Mouse (Mus musculus) embryonic stem cell, embryonic (primary cell): ENCODE results near the gene Atp1a3.

Experiments used
- CTCF ChIA-PET, 4 experiments: fragments of 300-600 bp in 2 of 4; fragments of 350-600 bp in 2 of 4; sonication (Branson Sonifier 250); formaldehyde crosslinking; loops; one replicate each; lab custom pipeline; 2022; ENCODE audit warnings: inconsistent platforms in 2 of 4; lab: Charles Lee
- POLR2A ChIA-PET, 4 experiments: fragments of 300-600 bp in 2 of 4; fragments of 350-600 bp in 2 of 4; sonication (Branson Sonifier 250); formaldehyde crosslinking; loops; one replicate each; lab custom pipeline; 2022; ENCODE audit warnings: antibody characterized with exemption in 4 of 4, inconsistent platforms in 1 of 4; lab: Charles Lee

Gene Atp1a3

GRCm38 (mm10) chr7:24953966-24954365, 51.8 kb downstream of the Atp1a3 start:
- ChIA-PET POLR2A (interaction anchor here in 3 of 4 experiments (0.6 to 2.1 kb wide), 9 partner anchors 18 to 74 kb away, joined by 3 to 14 read pairs (median 4); partner anchors contain the start of genes Rabac1 (in 2 of the 3) and Rps19 (in 1 of the 3)), CTCF (interaction anchor here in 3 of 4 experiments (0.6 to 2.5 kb wide), 6 partner anchors 11 to 592 kb away, joined by 3 to 15 read pairs (median 4); no protein-coding TSS in a partner anchor)

DNA sequence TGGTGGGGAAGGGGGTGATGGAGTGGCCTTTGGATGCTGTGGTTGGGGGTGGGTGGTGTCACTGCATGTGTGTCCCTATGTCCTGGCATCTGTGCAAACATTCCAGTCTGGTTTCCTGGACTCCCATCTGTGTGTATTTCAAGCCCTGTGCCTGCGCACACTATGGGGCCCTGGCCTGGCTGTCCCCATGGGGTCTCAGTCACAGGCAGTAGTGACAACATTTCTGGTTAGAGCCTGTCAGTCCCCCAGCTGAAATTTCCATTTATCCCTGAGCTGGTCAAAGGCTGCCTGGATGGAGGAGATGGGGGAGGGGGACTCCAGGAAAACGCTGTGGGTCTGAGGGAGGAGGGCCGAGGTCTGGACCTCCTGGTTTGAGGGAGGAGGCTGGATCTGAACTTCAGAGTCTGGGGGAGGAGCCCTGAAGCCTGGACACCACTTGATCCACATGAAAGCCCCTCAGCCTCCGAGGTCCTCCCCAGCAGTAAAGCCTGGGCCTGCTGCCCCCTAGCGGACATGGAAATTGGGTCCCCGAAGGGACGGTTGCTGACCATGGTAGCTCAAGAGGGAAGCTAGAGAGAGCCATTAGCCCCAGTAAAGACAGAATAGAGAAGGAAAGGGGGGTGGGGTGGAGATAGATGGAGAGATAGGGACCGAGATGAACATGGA, 55.7 kb downstream of the Atp1a3 start:
- ChIA-PET CTCF (interaction anchor here (0.5 to 2.9 kb wide), 57 partner anchors 8 to 1565 kb away, joined by 3 to 21 read pairs (median 4); partner anchors contain the start of genes Rabac1 (in 2 of the 4), Rps19 (in 2 of the 4), Dmrtc2 (in 1 of the 4) and Lypd4 (in 1 of the 4)), POLR2A (interaction anchor here (0.6 to 5.4 kb wide), 27 partner anchors 8 to 110 kb away, joined by 3 to 70 read pairs (median 5); partner anchors contain the start of genes Rps19 (in 2 of the 4), Arhgef1 (in 1 of the 4) and Rabac1 (in 1 of the 4))

GRCm38 (mm10) chr7:24948774-24949173, 57.0 kb downstream of the Atp1a3 start:
- ChIA-PET POLR2A (interaction anchor here in 3 of 4 experiments (1.2 to 5.4 kb wide), 13 partner anchors 8 to 128 kb away, joined by 3 to 70 read pairs (median 8); partner anchors contain the start of genes Rabac1 (in 1 of the 3) and Rps19 (in 1 of the 3)), CTCF (interaction anchor here in 3 of 4 experiments (0.6 to 2.8 kb wide), 7 partner anchors 16 to 442 kb away, joined by 3 to 21 read pairs (median 12); partner anchors contain the start of genes Rabac1 (in 1 of the 3) and Zfp428 (in 1 of the 3))

DNA sequence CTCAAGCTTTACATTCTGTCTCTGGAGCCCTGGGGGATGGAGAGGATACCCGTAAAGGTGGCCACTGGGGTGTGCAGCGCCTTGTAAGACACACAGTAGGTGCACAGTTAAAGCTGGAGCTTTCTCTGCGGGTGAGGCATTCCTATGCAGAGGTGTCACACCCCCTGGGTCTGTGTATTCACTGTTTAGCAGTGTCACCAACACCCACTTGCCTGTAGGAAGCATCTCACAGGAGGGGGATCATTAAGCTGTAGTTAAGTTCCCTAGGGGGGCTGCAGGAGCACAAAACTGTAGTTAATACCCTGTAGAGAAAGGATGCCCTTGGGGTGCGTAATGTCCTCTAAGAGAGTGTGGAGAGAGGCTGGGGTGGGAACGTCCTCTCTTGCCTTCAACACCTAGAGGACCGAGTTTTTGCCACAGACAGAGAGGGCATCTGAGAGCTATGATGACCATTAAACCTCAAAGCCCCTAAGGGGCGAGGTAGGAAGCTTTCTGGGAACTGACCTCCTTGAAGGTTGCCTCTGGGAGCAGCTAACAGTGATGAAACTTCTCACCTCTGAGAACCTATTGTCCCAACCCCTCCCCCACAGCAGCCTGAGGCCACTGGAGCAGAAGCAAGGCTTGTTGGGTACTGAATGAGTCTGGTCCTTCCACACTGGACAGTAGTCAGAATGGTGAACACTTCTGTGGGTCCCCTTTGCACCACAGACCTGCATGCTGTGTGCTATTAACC, 58.3 kb downstream of the Atp1a3 start:
- CTCF ChIA-PET: interaction anchor here (0.5 to 1.8 kb wide), 14 partner anchors 11 to 563 kb away, joined by 3 to 6 read pairs (median 4); partner anchors contain the start of gene Rabac1 (in 1 of the 4)
- POLR2A ChIA-PET: interaction anchor here (0.5 to 5.4 kb wide), 24 partner anchors 16 to 1661 kb away, joined by 3 to 70 read pairs (median 4); partner anchors contain the start of genes Rps19 (in 2 of the 4), Dmrtc2 (in 1 of the 4) and Lypd4 (in 1 of the 4)

GRCm38 (mm10) chr7:24944257-24944950, 61.4 kb downstream of the Atp1a3 start, which contains the start of gene Gm4881:
Gm4881 (minus strand) TSS chr7:24944494.
- POLR2A ChIA-PET: interaction anchor here in 2 of 4 experiments (0.7 to 3.8 kb wide), 6 partner anchors 52 to 75 kb away, joined by 3 to 14 read pairs (median 6); partner anchors contain the start of genes Dmrtc2 (in 1 of the 2), Lypd4 (in 1 of the 2) and Rps19 (in 1 of the 2)
- CTCF ChIA-PET: interaction anchor here in 2 of 4 experiments (0.6 to 0.8 kb wide), 3 partner anchors 39 to 282 kb away, joined by 3 to 6 read pairs (median 4); no protein-coding TSS in a partner anchor

GRCm38 (mm10) chr7:24943641-24944040, 62.1 kb downstream of the Atp1a3 start:
- POLR2A ChIA-PET: interaction anchor here in 2 of 4 experiments (0.7 to 3.8 kb wide), 8 partner anchors 36 to 74 kb away, joined by 3 to 14 read pairs (median 4); partner anchors contain the start of genes Dmrtc2 (in 1 of the 2), Lypd4 (in 1 of the 2) and Rps19 (in 1 of the 2)
- CTCF ChIA-PET: interaction anchor here in 3 of 4 experiments (0.6 to 0.8 kb wide), 4 partner anchors 22 to 281 kb away, joined by 3 to 12 read pairs (median 4); no protein-coding TSS in a partner anchor

- ChIA-PET POLR2A (interaction anchor here in 1 of 4 experiments (0.7 to 1.8 kb wide), 2 partner anchors 17 to 21 kb away, joined by 3 to 5 read pairs; no protein-coding TSS in a partner anchor), CTCF (interaction anchor here in 1 of 4 experiments (0.6 kb wide), 1 partner anchor 19 kb away, joined by 3 read pairs; no protein-coding TSS in a partner anchor)
Observed at GRCm38 (mm10) chr7:24931651-24932050, 74.1 kb downstream of the Atp1a3 start.

DNA sequence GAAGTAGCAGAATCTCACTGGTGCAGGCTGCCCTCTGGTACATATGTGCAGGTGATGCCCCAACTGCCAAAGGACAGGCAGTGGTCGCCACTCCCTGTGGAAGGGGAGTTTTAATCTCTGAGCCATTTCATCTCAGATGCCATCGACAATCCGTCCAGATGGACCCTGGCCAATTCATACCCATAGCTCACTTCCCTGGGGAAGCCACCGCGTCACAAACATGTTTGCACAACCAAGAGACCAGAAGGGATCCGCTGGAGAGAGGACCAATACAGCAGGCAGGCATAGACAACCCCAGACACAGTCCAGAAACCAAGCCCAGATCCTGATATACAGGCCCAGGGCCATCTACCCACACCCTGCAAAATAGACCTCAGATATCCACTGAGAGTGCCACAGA, 75.3 kb downstream of the Atp1a3 start:
- CTCF ChIA-PET: interaction anchor here in 2 of 4 experiments (0.6 kb wide), 2 partner anchors 35 to 454 kb away, joined by 3 to 17 read pairs; no protein-coding TSS in a partner anchor

More for the DNA sequence above, 75.3 kb downstream of the Atp1a3 start:
- POLR2A ChIA-PET: interaction anchor here in 2 of 4 experiments (0.5 to 1.3 kb wide), 3 partner anchors 10 to 39 kb away, joined by 3 to 7 read pairs (median 3); no protein-coding TSS in a partner anchor
